Mouse (Mus musculus): ENCODE results near the gene Hoxb7.

- no peak for TF ChIP-seq CTCF (IDR thresholded peaks at IDR 0.05; ENCODE audit: low read depth)
- no peak for TF ChIP-seq EP300 (IDR thresholded peaks at IDR 0.05; ENCODE audit: low read depth)
Observed at GRCm38 (mm10) chr11:96281396-96281795, 5.0 kb upstream of the Hoxb7 start.

All from liver, embryonic 14.5 days (tissue).